In the genomic region with DNA sequence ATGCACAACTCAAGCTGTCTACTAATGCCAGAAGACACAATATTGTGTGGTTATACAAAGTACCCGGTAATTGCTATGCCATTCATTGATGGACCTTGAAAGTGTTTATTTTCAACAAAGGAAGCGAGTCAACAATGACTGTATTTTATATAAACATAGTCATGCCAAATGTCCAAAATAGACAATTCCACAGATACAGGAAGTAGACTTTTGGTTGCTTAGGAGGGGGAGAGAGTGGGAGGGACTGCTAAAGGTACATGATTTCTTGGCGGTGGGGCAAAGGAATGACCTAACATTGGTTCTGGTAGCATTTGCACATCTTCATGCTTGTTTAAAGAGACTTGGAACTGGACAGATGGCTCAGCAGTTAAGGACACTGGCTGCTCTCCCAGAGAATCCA, we compare ENCODE assay signal across 15 mouse cellular contexts.
"Had no signal": no experiment of that assay in that cellular context is flagged by ENCODE, and none has a peak within 500 bp of the region (broad histone marks: within the 10 kb centered on the region; RNA-seq: fewer than 3 reads in every experiment).

No protein-coding gene starts in this region.

- H3K4me3 ChIP-seq: neural tube, embryonic 15.5 days; stomach, embryonic 15.5 days had no signal

- H3K9ac ChIP-seq: neural tube, embryonic 15.5 days; stomach, embryonic 15.5 days had no signal

- H3K27me3 ChIP-seq: neural tube, embryonic 15.5 days; stomach, embryonic 15.5 days had no signal

- H3K36me3 ChIP-seq: neural tube, embryonic 15.5 days; stomach, embryonic 15.5 days had no signal

- H3K9me3 ChIP-seq: neural tube, embryonic 15.5 days; stomach, embryonic 15.5 days had no signal

- DNase-seq: retina, postnatal 1 day; right cerebral cortex, adult 18-20 months; right cerebral cortex, postnatal 14 days; right cerebral cortex, postnatal 25 days; right cerebral cortex, postnatal 4 days; spleen, adult 18-20 months; thymus, adult 18-20 months; thymus, adult 2 months; thymus, postnatal 14 days; thymus, postnatal 25 days; thymus, postnatal 36 days; thymus, postnatal 4 days had no signal

- H3K4me2 ChIP-seq: neural tube, embryonic 15.5 days; stomach, embryonic 15.5 days had no signal

- H3K27ac ChIP-seq: neural tube, embryonic 15.5 days; stomach, postnatal 0 days had no signal
